Mouse (Mus musculus): ENCODE data around the gene Zfp213.

Gene Zfp213

GRCm38 (mm10) chr17:23574130-23574529, 10.1 kb upstream of the Zfp213 start:
- DNase-seq (ENCODE audit: low read depth, low spot score): no peak

GRCm38 (mm10) chr17:23572059-23572458, 8.0 kb upstream of the Zfp213 start:
- DNase-seq (ENCODE audit: low read depth, low spot score): no peak

- no peak for DNase-seq (ENCODE audit: low read depth, low spot score)
These were observed 7.0 kb upstream of the Zfp213 start for GRCm38 (mm10) chr17:23571084-23571483.

- peak; percentile 32 for DNase-seq (ENCODE audit: low read depth, low spot score)
These were observed 6.0 kb upstream of the Zfp213 start for GRCm38 (mm10) chr17:23570017-23570416.

- DNase-seq (ENCODE audit: low read depth, low spot score): no peak
These were observed 4.3 kb upstream of the Zfp213 start for GRCm38 (mm10) chr17:23568370-23568769.

GRCm38 (mm10) chr17:23566787-23567186, 2.7 kb upstream of the Zfp213 start:
- no peak for DNase-seq (ENCODE audit: low read depth, low spot score)

- no peak for DNase-seq (ENCODE audit: low read depth, low spot score)
These were observed 304 bp upstream of the Zfp213 start for GRCm38 (mm10) chr17:23564368-23564715.

- no peak for DNase-seq (ENCODE audit: low read depth, low spot score)
These were observed 4.3 kb downstream of the Zfp213 start for GRCm38 (mm10) chr17:23559767-23560166.

- DNase-seq (ENCODE audit: low read depth, low spot score): no peak
These were observed 8.7 kb downstream of the Zfp213 start for GRCm38 (mm10) chr17:23555243-23555916.

GRCm38 (mm10) chr17:23554321-23554720, 9.7 kb downstream of the Zfp213 start:
- DNase-seq (ENCODE audit: low read depth, low spot score): no peak

GRCm38 (mm10) chr17:23553634-23554120, 10.4 kb downstream of the Zfp213 start:
- DNase-seq (ENCODE audit: low read depth, low spot score): no peak

- DNase-seq (ENCODE audit: low read depth, low spot score): no peak
These were observed 11.0 kb downstream of the Zfp213 start for GRCm38 (mm10) chr17:23552896-23553633.

- DNase-seq (ENCODE audit: low read depth, low spot score): no peak
These were observed 12.1 kb downstream of the Zfp213 start for GRCm38 (mm10) chr17:23551963-23552362.

GRCm38 (mm10) chr17:23551416-23551815, 12.6 kb downstream of the Zfp213 start:
- no peak for DNase-seq (ENCODE audit: low read depth, low spot score)

GRCm38 (mm10) chr17:23550856-23551255, 13.2 kb downstream of the Zfp213 start:
- no peak for DNase-seq (ENCODE audit: low read depth, low spot score)

- peak; percentile 95 for DNase-seq (ENCODE audit: low read depth, low spot score)
These were observed 13.7 kb downstream of the Zfp213 start for GRCm38 (mm10) chr17:23550188-23550791.

GRCm38 (mm10) chr17:23549441-23549840, 14.6 kb downstream of the Zfp213 start:
- DNase-seq (ENCODE audit: low read depth, low spot score): no peak

- DNase-seq (ENCODE audit: low read depth, low spot score): peak; percentile 80
These were observed 15.4 kb downstream of the Zfp213 start for GRCm38 (mm10) chr17:23548615-23549014.

GRCm38 (mm10) chr17:23547681-23548443, 16.2 kb downstream of the Zfp213 start:
- no peak for DNase-seq (ENCODE audit: low read depth, low spot score)

GRCm38 (mm10) chr17:23546702-23547505, 17.1 kb downstream of the Zfp213 start:
- peak; percentile 88 for DNase-seq (ENCODE audit: low read depth, low spot score)

- peak; percentile 82 for DNase-seq (ENCODE audit: low read depth, low spot score)
These were observed 17.7 kb downstream of the Zfp213 start for GRCm38 (mm10) chr17:23546333-23546701.

All from skeletal muscle tissue, adult 2 months (tissue).